Mouse (Mus musculus): Measurements from ENCODE around the gene BC048679.

- TF ChIP-seq CTCF (IDR thresholded peaks at IDR 0.05; ENCODE audit: low read depth) (no peak), EP300 (IDR thresholded peaks at IDR 0.05; ENCODE audit: low read depth) (no peak)
Measured at GRCm38 (mm10) chr7:81462815-81463214, 35.3 kb downstream of the BC048679 start.

All from liver, embryonic 14.5 days (tissue).